Mouse (Mus musculus) stomach, embryonic 16.5 days (tissue): ENCODE data around the gene Gpr156. TPM values are rescaled to one million over a fixed set of nuclear protein-coding genes. Genes with fewer than 3 reads are reported as not detected.
A peak's percentile ranks its signal among the peaks of the same experiment; 100 is the strongest.

Experiments
- ATAC-seq: fragments of 200-750 bp; cut with Nextera tagmentation; 2 replicates; pipeline ENCODE4 v1.8.0; 2017; ENCODE audit warnings: moderate number of reproducible peaks, moderate TSS enrichment; ENCODE audit not compliant: insufficient read depth, low FRiP score
- H3K27ac ChIP-seq: fragments of 300-500 bp; sonication (generic); 2 replicates; pipeline ENCODE4 v1.5.1; 2014; ENCODE audit warnings: low read length
- H3K27me3 ChIP-seq: fragments of 300-500 bp; sonication (generic); 2 replicates; pipeline ENCODE4 v1.6.1; 2014; ENCODE audit warnings: low read length, control low read depth, mixed read lengths; ENCODE audit not compliant: control insufficient read depth, insufficient read depth
- H3K36me3 ChIP-seq: fragments of 300-500 bp; sonication (generic); 2 replicates; pipeline ENCODE4 v1.6.1; 2014; ENCODE audit warnings: low read length; ENCODE audit not compliant: control insufficient read depth, insufficient read depth
- H3K4me1 ChIP-seq: fragments of 300-500 bp; sonication (generic); 2 replicates; pipeline ENCODE4 v1.6.1; 2014; ENCODE audit warnings: low read length, control low read depth, mixed read lengths; ENCODE audit not compliant: control insufficient read depth, insufficient read depth
- H3K4me2 ChIP-seq: fragments of 300-500 bp; sonication (generic); 2 replicates; pipeline ENCODE4 v1.6.1; 2014; ENCODE audit warnings: low read depth, low read length, mixed read lengths
- H3K4me3 ChIP-seq: fragments of 300-500 bp; sonication (generic); replicated peaks from 2 replicates; pipeline ENCODE4 v1.5.1; 2014; ENCODE audit warnings: mild to moderate bottlenecking, low read length
- H3K9ac ChIP-seq: fragments of 300-500 bp; sonication (generic); 2 replicates; pipeline ENCODE4 v1.6.1; 2014; ENCODE audit warnings: low read length
- H3K9me3 ChIP-seq: fragments of 300-500 bp; sonication (generic); replicated peaks from 2 replicates; pipeline ENCODE4 v1.6.1; 2016; ENCODE audit warnings: low read length, control low read depth; ENCODE audit not compliant: control insufficient read depth
- WGBS: fragments of 180-500 bp; shearing (Covaris S2); extraction: QIAGEN DNeasy Blood & Tissue Kit; methylation state at CpG from one replicate; pipeline ENCODE4 v1.1.7; 2014; 5-methylcytosine and 5-hydroxymethylcytosine counted together
- polyA plus RNA-seq: library from polyadenylated mRNA; unstranded; fragments of >200 nt; fragmentation: Nextera tagmentation; extraction: Ambion mirVana; gene quantifications from 2 replicates; pipeline ENCODE4 v1.2.1, GENCODE M21; 2015

Gpr156 gene
- 0.05 and 0.31 TPM in 2 replicates for polyA plus RNA-seq

DNA sequence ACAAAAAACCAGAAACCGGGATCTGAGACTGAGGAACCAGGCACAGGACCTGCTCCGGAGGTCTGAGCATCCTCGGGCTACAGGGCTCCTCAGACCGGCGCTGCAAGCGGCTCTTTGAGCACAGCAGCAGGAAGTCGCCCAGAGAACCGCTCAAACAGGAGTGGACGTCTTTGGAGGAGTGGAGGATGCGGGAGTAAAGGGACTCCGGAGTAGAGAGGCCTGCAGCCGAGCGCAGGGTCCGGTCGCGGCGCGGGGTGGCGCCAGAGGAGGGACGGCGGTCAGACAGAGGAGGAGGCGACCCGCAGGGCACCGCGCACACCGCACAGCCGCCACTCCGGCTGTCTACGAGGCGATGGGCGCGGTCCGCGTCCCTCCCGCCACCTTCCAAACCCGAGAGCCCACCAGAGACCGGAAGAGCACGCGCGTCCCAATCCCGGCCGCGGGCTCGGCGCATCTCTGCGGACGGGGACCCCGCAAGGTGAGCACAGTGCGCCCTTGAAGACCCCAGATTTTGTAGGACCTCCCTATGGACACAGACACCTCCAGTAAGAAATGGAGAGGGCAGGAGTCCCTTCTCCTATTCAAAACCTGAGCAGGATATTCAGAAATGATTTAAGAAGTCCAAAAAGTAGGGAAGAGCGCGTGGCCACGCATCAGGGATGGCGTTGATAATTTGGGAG is at the start of gene Gpr156:
Gene Gpr156 (plus strand): TSS at position 359 of the 680 bp plus-strand sequence.
- peak; percentile 72; the same call in 1 of the 2 replicates for ATAC-seq
- peak within 1 kb of the TSS; percentile 87 for H3K4me2 ChIP-seq
- H3K27ac ChIP-seq, result no peak within 1 kb of the TSS
- no peaks in the 10 kb centered on the region; the same call in 1 of the 2 replicates for H3K9me3 ChIP-seq
- peak within 1 kb of the TSS; percentile 58 for H3K9ac ChIP-seq
- no peaks in the 10 kb centered on the region for H3K36me3 ChIP-seq
- 3% methylated on average over 53 of the region's 53 CpGs for WGBS
- H3K4me1 ChIP-seq, result no peaks in the 10 kb centered on the region
- H3K27me3 ChIP-seq, result peaks cover 2% of the 10 kb centered on the region; the same call in 1 of the 2 replicates
- H3K4me3 ChIP-seq, result peak within 1 kb of the TSS; percentile 44

GRCm38 (mm10) chr16:37867791-37868505 is 48.3 kb upstream of the Gpr156 start, which contains the start of gene Lrrc58:
Gene Lrrc58, plus strand, starts transcription at chr16:37868389.
- Histone ChIP-seq H3K9me3 (no peaks in the 10 kb centered on the region), H3K4me1 (peaks cover 17% of the 10 kb centered on the region), H3K27ac (peak within 1 kb of the TSS; percentile 98), H3K9ac (peak within 1 kb of the TSS; percentile 99), H3K4me2 (peak within 1 kb of the TSS; percentile 72), H3K4me3 (peak within 1 kb of the TSS; percentile 99), H3K36me3 (no peaks in the 10 kb centered on the region), H3K27me3 (no peaks in the 10 kb centered on the region)
- under 1% methylated on average over 74 of the region's 86 CpGs for WGBS
- peak; percentile 94 for ATAC-seq

DNA sequence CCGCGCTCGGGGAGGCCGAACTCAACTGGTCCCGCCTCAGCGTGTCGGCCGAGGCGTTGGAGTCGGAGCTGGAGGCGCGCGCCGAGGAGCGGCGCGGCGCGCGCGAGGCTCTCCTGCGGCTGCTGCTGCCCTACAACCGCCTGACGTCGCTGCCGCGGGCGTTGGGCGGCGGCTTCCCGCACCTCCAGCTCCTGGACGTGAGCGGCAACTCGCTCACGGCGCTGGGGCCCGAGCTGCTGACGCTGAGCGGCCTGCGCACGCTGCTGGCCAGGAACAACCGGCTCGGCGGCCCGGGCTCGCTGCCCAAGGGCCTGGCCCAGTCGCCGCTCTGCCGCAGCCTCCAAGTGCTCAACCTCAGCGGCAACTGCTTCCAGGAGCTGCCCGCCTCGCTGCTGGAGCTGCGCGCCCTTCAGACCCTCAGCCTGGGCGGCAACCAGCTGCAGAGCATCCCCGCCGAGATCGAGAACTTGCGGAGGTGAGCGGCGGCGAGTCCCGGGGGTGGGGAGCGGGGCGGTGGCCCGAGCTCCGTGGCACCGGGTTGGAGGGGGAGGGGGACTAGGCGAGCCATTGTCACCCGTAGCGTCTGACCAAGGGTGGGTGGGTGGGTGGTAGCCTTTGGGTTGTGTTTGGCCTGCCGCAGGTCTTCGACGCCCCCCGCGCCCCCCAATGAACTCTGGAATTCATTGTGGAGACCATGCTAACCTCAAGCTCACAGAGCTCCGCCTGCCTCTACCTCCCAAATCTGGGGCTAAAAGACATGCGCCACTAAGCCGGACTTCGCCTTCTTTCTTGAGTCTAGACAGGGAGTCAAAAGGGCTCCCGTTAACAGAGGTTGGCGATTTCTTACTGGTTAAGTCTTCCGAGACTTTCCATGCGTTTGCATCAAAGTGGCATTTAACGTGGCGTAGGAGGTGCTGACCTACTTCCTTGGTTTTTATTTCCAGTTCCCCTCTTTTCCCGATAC is 47.5 kb upstream of the Gpr156 start:
- Histone ChIP-seq H3K9me3 (no peaks in the 10 kb centered on the region; the same call in 1 of the 2 replicates), H3K4me2 (peak overlapping the region; percentile 72), H3K4me1 (peaks cover 17% of the 10 kb centered on the region), H3K9ac (peak overlapping the region; percentile 99), H3K27me3 (no peaks in the 10 kb centered on the region), H3K4me3 (peak overlapping the region; percentile 99), H3K36me3 (no peaks in the 10 kb centered on the region), H3K27ac (peak overlapping the region; percentile 98)
- peak; percentile 71 for ATAC-seq
- under 1% methylated on average over 87 of the region's 87 CpGs for WGBS

- ATAC-seq, result no peak
- WGBS, result 10% methylated on average over 4 of the region's 4 CpGs
- peak overlapping the region; percentile 98 for H3K27ac ChIP-seq
Measured at GRCm38 (mm10) chr16:37869470-37870231, 46.6 kb upstream of the Gpr156 start.

DNA sequence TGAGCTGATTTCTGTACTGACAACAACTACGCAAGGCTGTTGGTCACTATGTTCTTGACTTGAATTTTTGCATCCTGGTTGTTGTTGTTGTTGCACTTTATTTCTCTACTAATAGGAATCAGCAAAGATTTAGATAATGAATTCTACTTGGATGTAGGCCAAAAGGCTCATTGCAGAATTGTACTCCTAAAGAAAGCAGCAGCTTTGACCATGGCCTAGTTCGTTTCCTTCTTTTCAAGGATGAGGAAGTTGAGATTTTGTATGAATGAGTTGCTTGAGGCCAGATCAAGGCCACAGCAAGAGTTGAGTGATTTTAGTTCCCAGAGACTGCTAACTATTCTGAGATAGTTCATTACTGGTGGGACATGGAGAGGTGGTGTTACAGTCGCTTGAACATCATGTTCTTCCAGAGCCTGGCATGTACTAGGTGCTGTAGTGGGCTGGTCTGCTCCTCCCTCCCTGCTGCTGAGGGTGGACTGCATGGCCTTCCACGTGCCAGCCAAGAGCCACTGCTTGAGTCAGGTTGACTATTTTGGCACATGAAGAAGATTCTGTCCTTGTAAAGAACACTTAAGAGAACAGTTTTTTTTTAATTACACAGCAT is 45.1 kb upstream of the Gpr156 start:
- 70% methylated on average over 4 of the region's 4 CpGs for WGBS
- peaks cover 17% of the 10 kb centered on the region for H3K4me1 ChIP-seq

More at GRCm38 (mm10) chr16:37869470-37870231, 46.6 kb upstream of the Gpr156 start:
- peaks cover 17% of the 10 kb centered on the region for H3K4me1 ChIP-seq
- H3K4me3 ChIP-seq, result peak overlapping the region; percentile 99
- no peaks in the 10 kb centered on the region for H3K36me3 ChIP-seq
- H3K9ac ChIP-seq, result peak overlapping the region; percentile 99
- no peaks in the 10 kb centered on the region for H3K27me3 ChIP-seq
- H3K9me3 ChIP-seq, result no peaks in the 10 kb centered on the region; the same call in 1 of the 2 replicates
- H3K4me2 ChIP-seq, result peak overlapping the region; percentile 72

GRCm38 (mm10) chr16:37874501-37875235 is 41.6 kb upstream of the Gpr156 start:
- Histone ChIP-seq H3K36me3 (peaks cover 3% of the 10 kb centered on the region; the same call in 1 of the 2 replicates), H3K4me3 (no peak overlapping the region), H3K4me2 (no peak overlapping the region), H3K4me1 (peaks cover 16% of the 10 kb centered on the region), H3K9me3 (no peaks in the 10 kb centered on the region; the same call in 1 of the 2 replicates), H3K27me3 (no peaks in the 10 kb centered on the region), H3K9ac (no peak overlapping the region), H3K27ac (no peak overlapping the region)
- no peak for ATAC-seq
- 80% methylated on average over 4 of the region's 4 CpGs for WGBS

More for the DNA sequence above, 45.1 kb upstream of the Gpr156 start:
- Histone ChIP-seq H3K9me3 (no peaks in the 10 kb centered on the region; the same call in 1 of the 2 replicates), H3K36me3 (no peaks in the 10 kb centered on the region), H3K9ac (no peak overlapping the region), H3K4me3 (no peak overlapping the region), H3K4me2 (peak overlapping the region; percentile 16), H3K27me3 (no peaks in the 10 kb centered on the region), H3K27ac (no peak overlapping the region; the same call in 1 of the 2 replicates)
- ATAC-seq, result no peak

DNA sequence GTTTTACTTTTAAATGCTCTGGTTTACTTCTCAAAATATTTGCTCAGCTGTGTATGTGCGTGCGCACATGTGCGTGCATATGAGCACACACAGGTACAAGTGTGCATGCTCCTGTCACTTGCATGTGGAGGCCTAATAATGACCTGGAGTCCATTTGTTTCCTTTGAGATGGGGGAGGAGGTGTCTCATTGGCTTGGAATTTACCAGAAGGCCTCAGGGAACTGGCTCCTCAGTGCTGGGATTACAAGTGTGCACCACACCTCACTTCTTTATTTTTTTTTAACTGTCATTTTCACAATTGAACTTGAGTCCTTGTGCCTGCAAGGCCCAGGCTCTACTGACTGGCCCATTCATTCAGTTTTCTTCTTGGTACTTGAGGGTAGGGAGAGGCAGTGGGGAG is 38.9 kb upstream of the Gpr156 start:
- Histone ChIP-seq H3K36me3 (peaks cover 11% of the 10 kb centered on the region; the same call in 1 of the 2 replicates), H3K4me1 (no peaks in the 10 kb centered on the region), H3K9me3 (no peaks in the 10 kb centered on the region; the same call in 1 of the 2 replicates), H3K4me2 (no peak overlapping the region), H3K9ac (no peak overlapping the region), H3K4me3 (no peak overlapping the region), H3K27me3 (no peaks in the 10 kb centered on the region), H3K27ac (no peak overlapping the region)
- no peak for ATAC-seq
- WGBS, result 94% methylated on average over 3 of the region's 3 CpGs
